Mouse (Mus musculus) heart, adult 2 months (tissue): ENCODE results near the gene Med16. TPM values are rescaled to one million over a fixed set of nuclear protein-coding genes. Genes with fewer than 3 reads are reported as not detected.

Source experiments
- DNase-seq, 2 experiments: peaks; one replicate each; pipeline ENCODE4 v3.0.0; 2021
- H3K27ac ChIP-seq: fragments of 200-600 bp; 2 replicates; pipeline ENCODE4 v1.8.1; 2022
- H3K27me3 ChIP-seq: fragments of 200-500 bp; 2 replicates; pipeline ENCODE4 v1.6.1; 2012; ENCODE audit warnings: mild to moderate bottlenecking, low read length, inconsistent platforms, mixed read lengths; ENCODE audit not compliant: control insufficient read depth, insufficient read depth
- H3K36me3 ChIP-seq: fragments of 200-500 bp; 2 replicates; pipeline ENCODE4 v1.6.1; 2012; ENCODE audit warnings: low read length, inconsistent platforms; ENCODE audit not compliant: control insufficient read depth, insufficient read depth
- H3K4me1 ChIP-seq: fragments of 200-500 bp; 2 replicates; pipeline ENCODE4 v1.6.1; 2011; ENCODE audit warnings: low read length; ENCODE audit not compliant: control insufficient read depth, insufficient read depth
- H3K4me3 ChIP-seq: fragments of 200-600 bp; 2 replicates; pipeline ENCODE4 v1.8.1; 2022
- H3K79me2 ChIP-seq: fragments of 200-500 bp; replicated peaks from 2 replicates; pipeline ENCODE4 v1.6.1; 2012; ENCODE audit warnings: mild to moderate bottlenecking, inconsistent platforms, low read length, moderate library complexity, mixed read lengths; ENCODE audit not compliant: control insufficient read depth, insufficient read depth
- H3K9ac ChIP-seq: fragments of 200-500 bp; 2 replicates; pipeline ENCODE4 v1.6.1; 2012; ENCODE audit warnings: low read depth, mild to moderate bottlenecking, control low read depth, inconsistent platforms, low read length, mixed read lengths
- CTCF ChIP-seq: fragments of 200-600 bp; IDR thresholded peaks from 2 replicates; pipeline ENCODE4 v1.8.1; 2022; ENCODE audit warnings: antibody characterized with exemption, mild to moderate bottlenecking, moderate library complexity
- EP300 ChIP-seq: fragments of 200-500 bp; IDR thresholded peaks from 2 replicates; pipeline ENCODE4 v1.6.1; 2011; ENCODE audit warnings: low read depth, low read length, control low read depth; ENCODE audit not compliant: insufficient read depth
- POLR2A ChIP-seq: fragments of 200-500 bp; IDR thresholded peaks from 2 replicates; pipeline ENCODE4 v1.6.1; 2011; ENCODE audit warnings: mild to moderate bottlenecking, low read depth, low read length, control low read depth; ENCODE audit not compliant: insufficient read depth
- WGBS: fragments of 180-500 bp; shearing (Covaris S2); methylation state at CpG from one replicate; pipeline ENCODE4 v1.1.7; 2018; 5-methylcytosine and 5-hydroxymethylcytosine counted together
- intact Hi-C: fragments of 180-260 bp; cut with DNase I; formaldehyde crosslinking; loops from one replicate; pipeline ENCODE4 v1.15.1; 2025
- polyA plus RNA-seq: library from polyadenylated mRNA; depleted of rRNA; stranded (reverse); fragments of >200 nt; gene quantifications from 2 replicates; pipeline ENCODE4 v1.2.3, GENCODE M21; 2012
- total RNA-seq, 2 experiments: library from RNA; stranded (reverse); gene quantifications; 2 replicates each; pipeline ENCODE4 v1.2.3; 2021

The Med16 gene
- total and polyA plus RNA-seq, 3 experiments = 40.8 to 62.4 (median 54.1) TPM

- Histone ChIP-seq H3K4me3 (peak overlapping the region; percentile 84), H3K27ac (peak overlapping the region; percentile 91), H3K79me2 (0 out of 2 replicates have a peak, but pooled peaks cover 4% of the 10 kb centered on the region), H3K4me1 (peaks cover 10% of the 10 kb centered on the region), H3K36me3 (no peaks in the 10 kb centered on the region), H3K27me3 (peaks cover 13% of the 10 kb centered on the region), H3K9ac (peak overlapping the region; percentile 86)
- no peak for DNase-seq
- TF ChIP-seq CTCF = no peak
- TF ChIP-seq EP300 = no peak
- no peak for TF ChIP-seq POLR2A
- 12% methylated on average over 8 of the region's 8 CpGs for WGBS
- intact Hi-C loops = no loop called here
Observed at GRCm38 (mm10) chr10:79916081-79916480, 7.4 kb upstream of the Med16 start.

- no peak for DNase-seq
- Histone ChIP-seq H3K4me1 (peaks cover 10% of the 10 kb centered on the region), H3K27ac (no peak overlapping the region), H3K4me3 (no peak overlapping the region), H3K9ac (no peak overlapping the region), H3K27me3 (0 out of 2 replicates have a peak, but pooled peaks cover 7% of the 10 kb centered on the region), H3K36me3 (no peaks in the 10 kb centered on the region), H3K79me2 (0 out of 2 replicates have a peak, but pooled peaks cover 4% of the 10 kb centered on the region)
- TF ChIP-seq EP300 = no peak
- no peak for TF ChIP-seq POLR2A
- TF ChIP-seq CTCF = no peak
- intact Hi-C loops = no loop called here
- WGBS = 45% methylated on average over 7 of the region's 7 CpGs
Observed at GRCm38 (mm10) chr10:79914948-79915596, 6.3 kb upstream of the Med16 start.

GRCm38 (mm10) chr10:79914131-79914947 is 5.6 kb upstream of the Med16 start:
- intact Hi-C loops = no loop called here
- TF ChIP-seq CTCF = no peak
- no peak for TF ChIP-seq POLR2A
- TF ChIP-seq EP300 = no peak

GRCm38 (mm10) chr10:79912412-79912811 is 3.7 kb upstream of the Med16 start:
- H3K36me3 ChIP-seq = no peaks in the 10 kb centered on the region
- intact Hi-C loops = no loop called here
- DNase-seq = no peak
- TF ChIP-seq CTCF (no peak), POLR2A (no peak), EP300 (no peak)
- peaks cover 15% of the 10 kb centered on the region for H3K4me1 ChIP-seq
- no peak overlapping the region for H3K4me3 ChIP-seq
- H3K9ac ChIP-seq = no peak overlapping the region
- WGBS = 80% methylated on average over 20 of the region's 20 CpGs
- H3K27ac ChIP-seq = no peak overlapping the region
- 0 out of 2 replicates have a peak, but pooled peaks cover 4% of the 10 kb centered on the region for H3K79me2 ChIP-seq
- H3K27me3 ChIP-seq = no peaks in the 10 kb centered on the region

More at GRCm38 (mm10) chr10:79914131-79914947, 5.6 kb upstream of the Med16 start:
- no peak for DNase-seq
- Histone ChIP-seq H3K27me3 (0 out of 2 replicates have a peak, but pooled peaks cover 6% of the 10 kb centered on the region), H3K4me3 (no peak overlapping the region), H3K79me2 (0 out of 2 replicates have a peak, but pooled peaks cover 4% of the 10 kb centered on the region), H3K9ac (no peak overlapping the region), H3K4me1 (peaks cover 13% of the 10 kb centered on the region), H3K36me3 (no peaks in the 10 kb centered on the region), H3K27ac (no peak overlapping the region)
- 62% methylated on average over 11 of the region's 11 CpGs for WGBS

DNA sequence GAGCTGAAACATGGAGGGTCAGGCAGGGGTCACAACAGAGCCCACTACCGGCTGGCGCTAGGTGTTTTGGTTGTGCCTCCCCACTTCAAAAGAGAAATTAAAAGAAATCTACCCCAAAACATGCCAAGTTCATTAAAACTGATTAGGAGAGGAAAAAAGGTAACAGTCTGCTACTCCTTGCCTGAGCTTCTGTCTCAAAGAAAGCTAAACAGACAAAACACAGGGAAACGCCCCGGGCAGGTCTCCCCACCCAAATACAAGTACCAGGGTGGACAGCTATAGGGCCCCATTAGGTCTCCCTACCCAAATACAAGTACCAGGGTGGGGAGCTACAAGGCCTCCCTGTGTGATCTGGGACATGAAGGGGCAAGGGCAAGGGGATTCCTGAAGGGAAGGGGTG is 1.8 kb upstream of the Med16 start, which contains the start of gene Gm26602:
Gm26602 (plus strand) TSS at position 301 of the 400 bp plus-strand sequence.
- Histone ChIP-seq H3K36me3 (no peaks in the 10 kb centered on the region), H3K27me3 (no peaks in the 10 kb centered on the region), H3K79me2 (no peaks in the 10 kb centered on the region), H3K4me3 (no peak within 1 kb of the TSS), H3K4me1 (peaks cover 8% of the 10 kb centered on the region), H3K27ac (peak within 1 kb of the TSS; percentile 100; the same call in 1 of the 2 replicates), H3K9ac (no peak within 1 kb of the TSS)
- WGBS = 92% methylated on average over 4 of the region's 4 CpGs
- TF ChIP-seq EP300 = no peak
- TF ChIP-seq CTCF = no peak
- intact Hi-C loops = no loop called here
- no peak for DNase-seq
